Mouse (Mus musculus) lung, adult 2 months (tissue): ENCODE measurements around the gene Gapdhs. TPM values are rescaled to one million over a fixed set of nuclear protein-coding genes. Genes with fewer than 3 reads are reported as not detected.
A peak's percentile ranks its signal among the peaks of the same experiment; 100 is the strongest.

Source experiments
- DNase-seq: peaks from one replicate; pipeline ENCODE4 v3.0.0; 2022
- H3K4me1 ChIP-seq: fragments of 200-500 bp; 2 replicates; pipeline ENCODE4 v1.6.1; 2011; ENCODE audit warnings: low read length; ENCODE audit not compliant: control insufficient read depth, insufficient read depth
- H3K4me3 ChIP-seq: fragments of 200-500 bp; replicated peaks from 2 replicates; pipeline ENCODE3; 2011; ENCODE audit warnings: low read depth, mild to moderate bottlenecking, control low read depth, low read length; ENCODE audit errors: extremely low read depth
- CTCF ChIP-seq: fragments of 200-500 bp; IDR thresholded peaks from 2 replicates; pipeline ENCODE4 v1.5.1; 2011; ENCODE audit warnings: mild to moderate bottlenecking, low read length, control low read depth; ENCODE audit not compliant: insufficient read depth
- POLR2A ChIP-seq: fragments of 200-500 bp; IDR thresholded peaks from 2 replicates; pipeline ENCODE4 v1.6.1; 2011; ENCODE audit warnings: low read depth, mild to moderate bottlenecking, control low read depth, low read length, borderline replicate concordance; ENCODE audit errors: extremely low read depth
- WGBS: fragments of 180-500 bp; shearing (Covaris S2); methylation state at CpG from one replicate; pipeline ENCODE4 v1.1.7; 2018; 5-methylcytosine and 5-hydroxymethylcytosine counted together
- polyA plus RNA-seq: library from polyadenylated mRNA; depleted of rRNA; stranded (reverse); fragments of >200 nt; gene quantifications from 2 replicates; pipeline ENCODE4 v1.2.3, GENCODE M21; 2012

Gene Gapdhs
- polyA plus RNA-seq, 1 experiment = 0.27 TPM

DNA sequence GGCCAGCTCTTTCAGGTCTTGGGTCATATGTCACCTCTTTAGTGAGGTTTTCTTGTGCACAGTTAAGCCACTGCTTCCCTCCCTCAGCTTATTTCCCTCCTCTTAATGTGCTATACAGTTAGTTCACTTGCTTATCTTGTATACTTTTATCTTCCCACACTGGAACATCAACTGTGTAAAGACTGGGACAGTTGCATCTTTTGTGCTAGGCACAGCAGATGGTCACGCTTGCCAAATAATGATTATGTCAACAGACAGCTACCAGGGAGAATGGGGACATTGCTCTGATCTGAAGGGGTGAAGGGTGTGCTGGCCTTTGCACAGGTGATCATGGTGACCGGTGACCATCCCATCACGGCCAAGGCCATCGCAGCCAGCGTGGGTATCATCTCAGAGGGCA, 23.8 kb downstream of the Gapdhs start:
- no peak for DNase-seq
- WGBS = 94% methylated on average over 5 of the region's 5 CpGs
- 0 out of 2 replicates have a peak, but pooled peaks cover 2% of the 10 kb centered on the region for H3K4me1 ChIP-seq
- H3K4me3 ChIP-seq = no peak overlapping the region
- TF ChIP-seq CTCF = no peak
- TF ChIP-seq POLR2A = no peak

GRCm38 (mm10) chr7:30717716-30718046, 25.8 kb downstream of the Gapdhs start:
- TF ChIP-seq POLR2A = no peak
- TF ChIP-seq CTCF = no peak
- Histone ChIP-seq H3K4me1 (0 out of 2 replicates have a peak, but pooled peaks cover 2% of the 10 kb centered on the region), H3K4me3 (no peak overlapping the region)
- 15% methylated on average over 14 of the region's 14 CpGs for WGBS
- no peak for DNase-seq

- WGBS = 5% methylated on average over 43 of the region's 43 CpGs
- TF ChIP-seq CTCF (no peak), POLR2A (no peak)
- H3K4me1 ChIP-seq = 0 out of 2 replicates have a peak, but pooled peaks cover 2% of the 10 kb centered on the region
- no peak overlapping the region for H3K4me3 ChIP-seq
- peak; percentile 35 for DNase-seq
Observed at GRCm38 (mm10) chr7:30717006-30717715, 26.3 kb downstream of the Gapdhs start.

GRCm38 (mm10) chr7:30711942-30712341, 31.5 kb downstream of the Gapdhs start, which contains the start of gene Atp4a:
Gene Atp4a, plus strand, starts transcription at chr7:30712209.
- H3K4me1 ChIP-seq = no peaks in the 10 kb centered on the region
- no peak for DNase-seq
- WGBS = 79% methylated on average over 3 of the region's 3 CpGs
- H3K4me3 ChIP-seq = no peak within 1 kb of the TSS
- no peak for TF ChIP-seq POLR2A
- no peak for TF ChIP-seq CTCF

DNA sequence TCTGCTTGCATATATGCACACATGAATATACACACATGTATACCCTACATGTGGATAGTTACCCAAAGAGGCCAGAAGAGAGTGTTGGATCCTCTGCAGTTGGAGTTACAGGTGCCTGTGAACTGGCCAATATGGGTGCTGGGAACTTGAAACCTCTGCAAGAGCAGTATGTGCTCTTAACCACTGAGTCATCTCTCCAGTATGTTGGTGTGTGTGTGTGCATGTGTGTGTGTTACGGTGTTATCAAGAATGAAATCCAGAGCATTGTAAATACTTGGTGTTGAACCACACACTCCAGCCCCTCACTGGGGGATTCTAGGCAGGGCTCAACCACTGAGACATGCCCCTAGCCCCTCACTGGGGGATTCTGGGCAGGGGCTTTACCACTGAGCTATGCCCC, 36.0 kb downstream of the Gapdhs start:
- Histone ChIP-seq H3K4me3 (no peak overlapping the region), H3K4me1 (no peaks in the 10 kb centered on the region)
- no peak for DNase-seq
- TF ChIP-seq POLR2A = no peak
- WGBS = 46% methylated on average over 1 of the region's 1 CpGs

DNA sequence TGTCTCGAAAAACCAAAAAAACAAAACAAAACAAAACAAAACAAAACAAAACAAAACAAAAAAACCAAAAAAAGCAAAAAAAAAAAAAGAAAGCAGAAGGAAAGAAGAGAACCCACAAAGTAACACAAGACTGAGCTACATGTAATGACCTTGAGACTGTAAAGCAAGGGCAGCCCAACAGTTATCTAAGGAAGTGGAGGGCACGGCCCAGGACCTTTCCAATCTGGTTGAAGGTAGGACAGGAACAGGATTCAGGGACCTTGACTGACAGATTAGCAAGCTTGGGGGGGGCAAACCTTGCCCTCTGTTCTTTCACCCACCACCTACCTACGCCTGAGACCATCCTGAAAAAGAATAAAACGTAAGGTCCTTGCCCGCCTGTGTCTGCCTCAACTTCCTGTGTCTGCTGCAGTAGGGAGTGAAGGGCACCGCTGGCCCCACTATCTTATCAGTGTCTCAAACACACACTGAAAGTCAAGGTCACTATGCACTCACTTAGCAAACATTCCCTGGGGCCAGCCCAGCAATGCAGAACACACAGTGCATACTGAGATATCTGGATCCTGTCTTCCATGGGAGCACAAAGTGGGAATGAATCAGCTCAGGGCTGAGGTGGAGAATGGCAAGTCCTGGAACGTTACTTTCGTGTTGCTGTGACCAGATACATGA, 37.1 kb downstream of the Gapdhs start:
- TF ChIP-seq POLR2A (no peak), CTCF (no peak)
- WGBS = 37% methylated on average over 8 of the region's 8 CpGs
- no peak for DNase-seq
- H3K4me1 ChIP-seq = no peaks in the 10 kb centered on the region
- H3K4me3 ChIP-seq = no peak overlapping the region

DNA sequence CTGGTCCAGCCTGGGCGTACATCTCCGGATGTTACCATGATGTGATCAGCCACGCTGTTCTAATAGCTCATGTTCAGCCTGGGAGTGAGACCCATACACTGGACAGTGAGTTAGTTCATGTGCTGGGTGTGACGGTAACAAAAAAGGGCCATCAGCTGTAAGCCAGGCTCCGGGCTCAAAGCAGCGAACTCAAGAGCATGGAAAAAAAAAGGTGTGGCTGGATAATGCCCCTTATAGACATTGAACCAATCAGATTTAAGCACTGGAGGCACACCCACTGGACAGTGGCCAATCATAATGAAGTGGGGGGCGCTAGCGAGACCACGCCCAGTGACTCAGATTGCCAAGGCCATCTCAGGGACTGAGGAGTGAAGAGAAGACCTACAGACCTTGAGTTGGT, 44.9 kb downstream of the Gapdhs start, which contains the start of gene 2200002J24Rik:
Gene 2200002J24Rik, plus strand, starts transcription at position 338 of the 400 bp plus-strand sequence.
- Histone ChIP-seq H3K4me3 (no peak within 1 kb of the TSS), H3K4me1 (no peaks in the 10 kb centered on the region)
- 31% methylated on average over 9 of the region's 9 CpGs for WGBS
- no peak for DNase-seq
- TF ChIP-seq POLR2A (no peak), CTCF (no peak)

GRCm38 (mm10) chr7:30698101-30698500, 45.4 kb downstream of the Gapdhs start:
- no peak for DNase-seq
- TF ChIP-seq POLR2A (no peak), CTCF (no peak)
- 32% methylated on average over 5 of the region's 5 CpGs for WGBS

GRCm38 (mm10) chr7:30688325-30688724, 55.2 kb downstream of the Gapdhs start:
- 68% methylated on average over 6 of the region's 6 CpGs for WGBS
- TF ChIP-seq POLR2A (no peak), CTCF (no peak)
- no peak for DNase-seq
- no peak overlapping the region for H3K4me3 ChIP-seq
- H3K4me1 ChIP-seq = no peaks in the 10 kb centered on the region

More at GRCm38 (mm10) chr7:30698101-30698500, 45.4 kb downstream of the Gapdhs start:
- Histone ChIP-seq H3K4me3 (no peak overlapping the region), H3K4me1 (no peaks in the 10 kb centered on the region)

DNA sequence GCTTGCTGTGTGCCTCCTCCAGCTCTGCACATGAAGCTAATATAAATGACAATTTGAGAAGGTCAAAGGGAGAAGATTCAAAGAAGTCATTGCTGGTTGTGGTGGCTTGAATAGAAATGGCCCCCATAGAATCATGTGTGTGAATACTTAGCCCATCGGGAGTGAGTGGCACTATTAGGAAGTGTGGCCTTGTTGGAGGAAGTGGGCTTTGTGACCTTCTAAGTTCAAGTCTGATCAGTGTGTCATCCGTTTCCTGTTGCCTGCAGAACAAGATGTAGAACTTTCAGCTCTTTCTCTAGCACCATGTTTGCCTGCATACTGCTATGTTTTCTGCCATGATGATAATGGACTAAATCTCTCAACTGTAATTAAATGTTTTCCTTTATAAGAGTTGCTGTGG, 60.1 kb downstream of the Gapdhs start:
- Histone ChIP-seq H3K4me3 (no peak overlapping the region), H3K4me1 (no peaks in the 10 kb centered on the region)
- 56% methylated on average over 2 of the region's 2 CpGs for WGBS
- no peak for DNase-seq
- no peak for TF ChIP-seq CTCF
- no peak for TF ChIP-seq POLR2A
